Mouse (Mus musculus) C2C12 (cell line): Measurements from ENCODE around the gene Tgfb3.

ENCODE experiments used
- CEBPB ChIP-seq: IDR thresholded peaks from one replicate; pipeline ENCODE4 v1.6.1; 2011; ENCODE audit warnings: low read depth, mild to moderate bottlenecking, control low read depth, moderate library complexity
- CTCF ChIP-seq: IDR thresholded peaks from one replicate; pipeline ENCODE4 v1.5.1; 2011; ENCODE audit not compliant: control insufficient read depth, insufficient read depth, insufficient read length
- FOSL1 ChIP-seq: IDR thresholded peaks from one replicate; pipeline ENCODE4 v1.8.0; 2011; ENCODE audit warnings: mild to moderate bottlenecking, low read length; ENCODE audit not compliant: poor library complexity, insufficient read depth, severe bottlenecking
- MAX ChIP-seq: IDR thresholded peaks from one replicate; pipeline ENCODE4 v1.6.1; 2011; ENCODE audit warnings: mild to moderate bottlenecking, control low read depth
- MYOD1 ChIP-seq: IDR thresholded peaks from one replicate; pipeline ENCODE4 v1.6.1; 2011; ENCODE audit warnings: low read depth; ENCODE audit not compliant: control insufficient read depth, insufficient read length
- MYOG ChIP-seq: IDR thresholded peaks from one replicate; pipeline ENCODE4 v1.6.1; 2011; ENCODE audit not compliant: control insufficient read depth, insufficient read length; ENCODE audit errors: extremely low read depth
- USF1 ChIP-seq: IDR thresholded peaks from one replicate; pipeline ENCODE4 v1.6.1; 2011; ENCODE audit warnings: low read depth, mild to moderate bottlenecking, control low read depth, moderate library complexity

- TF ChIP-seq CTCF (peak; percentile 35), MYOG (no peak), MYOD1 (no peak), FOSL1 (no peak), MAX (no peak), USF1 (no peak), CEBPB (no peak)
Measured at GRCm38 (mm10) chr12:86024426-86024825, 54.4 kb downstream of the Tgfb3 start.
